Mouse (Mus musculus): ENCODE results near the gene Gm20812. TPM values are rescaled to one million over a fixed set of nuclear protein-coding genes. Genes with fewer than 3 reads are reported as not detected.
"Not testable (repeated sequence)": the region's sequence is repeated elsewhere in the genome, so short reads cannot be mapped to it uniquely, and the experiment has no call there.

Gene Gm20812
- polyA plus RNA-seq (2016; fragmentation: Nextera tagmentation; extraction: Ambion mirVana) = not detected in 2 replicates

- not testable (repeated sequence) for H3K36me3 ChIP-seq; H3K4me2 ChIP-seq (replicated peaks); H3K27me3 ChIP-seq; H3K9me3 ChIP-seq (replicated peaks); H3K4me3 ChIP-seq; H3K9ac ChIP-seq; ATAC-seq (ENCODE audit: low FRiP score); H3K4me1 ChIP-seq; H3K27ac ChIP-seq
- no CpG with 5 or more reads among the region's 3 CpGs for WGBS
Observed at GRCm38 (mm10) chrY:12381681-12382080, at the start of gene Gm20812. Gm20812 (plus strand) TSS chrY:12381981.

Other genes starting within 250 kb of the Gm20812 start
- gene Gm29554, start 108.0 kb upstream of the Gm20812 start, polyA plus RNA-seq (2016; fragmentation: Nextera tagmentation; extraction: Ambion mirVana) = not detected in 2 replicates